Mouse (Mus musculus): Measurements from ENCODE around the gene Rhox2e.
"Not testable (repeated sequence)": the region's sequence is repeated elsewhere in the genome, so short reads cannot be mapped to it uniquely, and the experiment has no call there.

The Rhox2e gene

DNA sequence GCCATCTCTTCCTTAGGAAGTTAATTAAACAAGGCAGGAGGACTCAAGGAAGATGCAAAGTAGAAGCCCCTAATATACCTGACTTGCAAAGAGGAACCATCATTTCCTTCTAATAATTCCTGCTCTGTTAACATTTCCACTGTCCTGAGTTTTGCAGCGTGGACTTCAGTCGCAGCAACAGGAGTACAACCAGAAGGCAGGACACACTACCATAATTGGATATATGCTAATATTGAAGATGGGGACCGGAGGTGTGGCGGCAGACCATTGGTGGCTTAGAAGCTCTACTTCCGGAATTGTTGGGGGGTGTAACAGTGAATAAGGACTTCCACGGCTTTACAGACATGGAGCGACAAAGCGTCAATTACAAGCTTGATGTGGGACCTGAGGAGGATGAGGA lies at the start of gene Rhox2e:
Rhox2e (plus strand) TSS at position 301 of the 400 bp plus-strand sequence.
- DNase-seq: not testable (repeated sequence)

DNA sequence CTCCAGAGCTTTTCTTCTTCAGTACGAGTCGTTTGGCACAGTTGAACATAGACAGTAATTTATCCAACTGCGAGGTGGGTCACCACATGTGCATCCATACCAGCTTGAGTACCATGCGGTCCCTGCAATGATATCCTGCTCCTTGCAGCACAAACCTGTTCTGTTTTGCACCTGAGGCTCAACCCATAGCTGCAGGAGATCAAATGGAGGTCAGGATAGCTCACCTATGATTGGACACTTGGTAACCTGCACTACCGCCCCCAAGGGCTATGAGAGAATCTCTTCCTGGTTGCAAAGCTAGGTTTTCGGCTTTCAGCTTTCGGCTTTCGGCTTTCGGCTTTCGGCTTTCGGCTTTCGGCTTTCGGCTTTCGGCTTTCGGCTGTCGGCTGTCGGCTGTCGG lies 16.2 kb upstream of the Rhox2e start, which contains the start of gene Rhox4d:
Rhox4d (plus strand) TSS at position 301 of the 400 bp plus-strand sequence.
- DNase-seq: not testable (repeated sequence)

- not testable (repeated sequence) for DNase-seq
Measured at GRCm38 (mm10) chrX:37541719-37542118, 11.5 kb downstream of the Rhox2e start, which contains the start of gene Rhox3e. Gene Rhox3e (plus strand): TSS chrX:37542019.

GRCm38 (mm10) chrX:37557112-37557511 lies 26.9 kb downstream of the Rhox2e start, which contains the start of gene Rhox4e:
Gene Rhox4e (plus strand): TSS chrX:37557412.
- DNase-seq: not testable (repeated sequence)

DNA sequence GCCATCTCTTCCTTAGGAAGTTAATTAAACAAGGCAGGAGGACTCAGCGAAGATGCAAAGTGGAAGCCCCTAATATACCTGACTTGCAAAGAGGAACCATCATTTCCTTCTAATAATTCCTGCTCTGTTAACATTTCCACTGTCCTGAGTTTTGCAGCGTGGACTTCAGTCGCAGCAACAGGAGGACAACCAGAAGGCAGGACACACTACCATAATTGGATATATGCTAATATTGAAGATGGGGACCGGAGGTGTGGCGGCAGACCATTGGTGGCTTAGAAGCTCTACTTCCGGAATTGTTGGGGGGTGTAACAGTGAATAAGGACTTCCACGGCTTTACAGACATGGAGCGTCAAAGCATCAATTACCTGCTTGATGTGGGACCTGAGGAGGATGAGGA lies 40.9 kb downstream of the Rhox2e start, which contains the start of gene Rhox2f:
Rhox2f (plus strand) TSS at position 301 of the 400 bp plus-strand sequence.
- not testable (repeated sequence) for DNase-seq

DNA sequence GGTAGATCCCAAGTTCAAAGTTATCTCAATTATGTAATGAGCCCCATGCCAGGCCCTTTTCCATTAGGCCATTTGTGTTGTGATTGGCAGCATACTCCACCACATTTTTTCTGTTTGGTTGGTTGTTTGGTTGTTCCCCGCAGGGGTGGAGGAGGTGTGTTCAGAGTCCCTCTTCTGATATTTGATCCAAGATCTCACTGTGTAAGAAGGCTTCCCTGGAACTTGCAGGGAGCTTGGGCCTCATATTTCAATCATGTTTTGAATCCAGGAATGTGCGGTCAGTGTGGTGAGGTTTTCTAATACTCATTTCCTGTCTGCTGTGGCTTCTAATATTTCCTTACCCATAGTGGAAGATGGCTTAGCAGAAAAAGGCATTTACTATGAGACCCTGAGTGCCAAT lies 42.4 kb downstream of the Rhox2e start:
- DNase-seq: not testable (repeated sequence)

DNA sequence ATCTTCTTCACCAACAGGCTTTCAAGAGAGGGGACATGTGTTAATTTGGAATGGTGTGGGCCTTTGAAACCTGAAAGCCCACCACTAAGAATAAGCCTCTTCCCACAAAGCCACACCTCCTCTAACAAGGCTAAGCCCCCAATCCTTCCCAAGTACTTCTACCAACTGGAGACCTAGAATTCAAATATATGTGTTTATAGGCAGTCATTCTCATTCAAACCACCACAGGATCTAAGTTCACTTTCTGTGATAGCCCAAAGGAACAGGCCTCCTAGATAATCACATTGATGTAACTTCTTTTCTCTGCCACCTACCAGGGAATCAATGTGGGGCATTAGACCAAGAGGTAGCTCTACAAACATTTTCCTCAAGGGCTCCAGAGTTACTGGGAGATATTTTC lies 50.4 kb downstream of the Rhox2e start, which contains the start of gene Rhox3f:
Rhox3f (plus strand) TSS at position 301 of the 400 bp plus-strand sequence.
- DNase-seq: not testable (repeated sequence)

All from kidney, postnatal 25 days (tissue).